Mouse (Mus musculus) MEL (cell line): ENCODE results near the gene Sycp2l. TPM values are rescaled to one million over a fixed set of nuclear protein-coding genes. Genes with fewer than 3 reads are reported as not detected.

Experiments used
- DNase-seq: peaks from one replicate; pipeline ENCODE4 v3.0.0; 2011; ENCODE audit warnings: low read depth, low spot score
- H3K27ac ChIP-seq: 2 replicates; pipeline ENCODE4 v1.5.1; 2012; ENCODE audit warnings: low read depth, mild to moderate bottlenecking, control low read depth, low read length, moderate library complexity; ENCODE audit not compliant: control insufficient read depth
- H3K27me3 ChIP-seq, 2 experiments: fragments of 150-350 bp in 1 of 2; sonication (generic) in 1 of 2; 2 replicates each; pipeline ENCODE4 v1.6.1; 2012; ENCODE audit warnings: low read length in 2 of 2, mild to moderate bottlenecking in 2 of 2, improper control_type of control experiment in 1 of 2, moderate library complexity in 1 of 2; ENCODE audit not compliant: insufficient read depth in 2 of 2, control insufficient read depth in 1 of 2
- H3K36me3 ChIP-seq, 2 experiments: 2 replicates each; pipeline ENCODE4 v1.6.1; 2012 to 2014; ENCODE audit warnings: low read length in 2 of 2, improper control_type of control experiment in 1 of 2, inconsistent platforms in 1 of 2, mild to moderate bottlenecking in 1 of 2; ENCODE audit not compliant: insufficient read depth in 2 of 2, control insufficient read depth in 1 of 2
- H3K4me1 ChIP-seq, 2 experiments: fragments of 150-350 bp in 1 of 2; sonication (generic) in 1 of 2; 2 replicates each; pipeline ENCODE4 v1.6.1; 2012; ENCODE audit warnings: low read length in 2 of 2, improper control_type of control experiment in 1 of 2, mild to moderate bottlenecking in 1 of 2; ENCODE audit not compliant: insufficient read depth in 2 of 2, control insufficient read depth in 1 of 2
- H3K4me3 ChIP-seq, 2 experiments: fragments of 150-350 bp in 1 of 2; sonication (generic) in 1 of 2; 2 replicates each; pipeline ENCODE4 v1.5.1; 2012; ENCODE audit warnings: low read depth in 2 of 2, low read length in 2 of 2, mild to moderate bottlenecking in 2 of 2, moderate library complexity in 2 of 2, control low read depth in 1 of 2, improper control_type of control experiment in 1 of 2; ENCODE audit not compliant: control insufficient read depth in 1 of 2, insufficient read depth in 1 of 2
- H3K79me2 ChIP-seq: 2 replicates; pipeline ENCODE4 v1.6.1; 2012; ENCODE audit warnings: mild to moderate bottlenecking, low read length, moderate library complexity; ENCODE audit not compliant: control insufficient read depth, poor library complexity, insufficient read depth
- H3K9ac ChIP-seq: 2 replicates; pipeline ENCODE4 v1.6.1; 2012; ENCODE audit warnings: low read depth, mild to moderate bottlenecking, control low read depth, low read length, moderate library complexity; ENCODE audit not compliant: control insufficient read depth, poor library complexity, severe bottlenecking
- H3K9me3 ChIP-seq: fragments of 150-350 bp; sonication (generic); replicated peaks from 2 replicates; pipeline ENCODE4 v1.6.1; 2012; ENCODE audit warnings: mild to moderate bottlenecking, low read length, improper control_type of control experiment, moderate library complexity; ENCODE audit not compliant: insufficient read depth
- BHLHE40 ChIP-seq: IDR thresholded peaks from 2 replicates; pipeline ENCODE4 v1.6.1; 2012; ENCODE audit warnings: low read depth, mild to moderate bottlenecking, inconsistent platforms, low read length, improper control_type of control experiment, borderline replicate concordance
- CHD1 ChIP-seq: IDR thresholded peaks from 2 replicates; pipeline ENCODE4 v1.6.1; 2012; ENCODE audit warnings: low read depth, mild to moderate bottlenecking, inconsistent platforms, low read length, improper control_type of control experiment
- E2F4 ChIP-seq: IDR thresholded peaks from 2 replicates; pipeline ENCODE4 v1.6.1; 2011; ENCODE audit warnings: low read depth, low read length, improper control_type of control experiment, borderline replicate concordance
- EP300 ChIP-seq, 2 experiments: IDR thresholded peaks; 2 replicates each; pipeline ENCODE4 v1.6.1; 2011; ENCODE audit warnings: improper control_type of control experiment in 2 of 2, low read length in 2 of 2, low read depth in 1 of 2, mild to moderate bottlenecking in 1 of 2
- ETS1 ChIP-seq: IDR thresholded peaks from 2 replicates; pipeline ENCODE4 v1.6.1; 2012; ENCODE audit warnings: low read depth, mild to moderate bottlenecking, inconsistent platforms, low read length, improper control_type of control experiment, moderate library complexity
- GABPA ChIP-seq: IDR thresholded peaks from 2 replicates; pipeline ENCODE4 v1.6.1; 2012; ENCODE audit warnings: low read depth, mild to moderate bottlenecking, inconsistent platforms, low read length, improper control_type of control experiment, moderate library complexity
- GATA1 ChIP-seq: IDR thresholded peaks from 2 replicates; pipeline ENCODE4 v1.6.1; 2011; ENCODE audit warnings: low read depth, low read length, improper control_type of control experiment
- MAFK ChIP-seq: IDR thresholded peaks from 2 replicates; pipeline ENCODE4 v1.6.1; 2011; ENCODE audit warnings: low read depth, mild to moderate bottlenecking, low read length, improper control_type of control experiment, borderline replicate concordance
- MAZ ChIP-seq: IDR thresholded peaks from 2 replicates; pipeline ENCODE4 v1.6.1; 2012; ENCODE audit warnings: low read depth, mild to moderate bottlenecking, inconsistent platforms, low read length, improper control_type of control experiment
- MXI1 ChIP-seq: IDR thresholded peaks from 2 replicates; pipeline ENCODE4 v1.6.1; 2011; ENCODE audit warnings: mild to moderate bottlenecking, low read depth, low read length, improper control_type of control experiment
- MYB ChIP-seq: IDR thresholded peaks from 2 replicates; pipeline ENCODE4 v1.6.1; 2011; ENCODE audit warnings: mild to moderate bottlenecking, low read depth, low read length, improper control_type of control experiment
- NELFE ChIP-seq: IDR thresholded peaks from 2 replicates; pipeline ENCODE4 v1.6.1; 2011; ENCODE audit warnings: low read depth, low read length, improper control_type of control experiment
- POLR2A ChIP-seq, 2 experiments: IDR thresholded peaks; 2 replicates each; pipeline ENCODE4 v1.6.1; 2011 to 2012; ENCODE audit warnings: low read length in 2 of 2, mild to moderate bottlenecking in 2 of 2, control low read depth in 1 of 2, improper control_type of control experiment in 1 of 2, low read depth in 1 of 2, moderate library complexity in 1 of 2; ENCODE audit not compliant: control insufficient read depth in 1 of 2, insufficient read depth in 1 of 2, poor library complexity in 1 of 2
- POLR2AphosphoS2 ChIP-seq: IDR thresholded peaks from 2 replicates; pipeline ENCODE4 v1.6.1; 2011; ENCODE audit warnings: low read length, improper control_type of control experiment
- RAD21 ChIP-seq: IDR thresholded peaks from 2 replicates; pipeline ENCODE4 v1.6.1; 2011; ENCODE audit warnings: mild to moderate bottlenecking, low read depth, low read length, improper control_type of control experiment
- RCOR1 ChIP-seq: IDR thresholded peaks from 2 replicates; pipeline ENCODE4 v1.6.1; 2012; ENCODE audit warnings: low read depth, mild to moderate bottlenecking, inconsistent platforms, low read length, improper control_type of control experiment
- SMC3 ChIP-seq: IDR thresholded peaks from 2 replicates; pipeline ENCODE4 v1.6.1; 2011; ENCODE audit warnings: low read depth, low read length, improper control_type of control experiment
- TAL1 ChIP-seq: IDR thresholded peaks from 2 replicates; pipeline ENCODE4 v1.6.1; 2012; ENCODE audit warnings: mild to moderate bottlenecking, inconsistent platforms, low read length, moderate library complexity, mixed read lengths
- TBP ChIP-seq: IDR thresholded peaks from 2 replicates; pipeline ENCODE4 v1.8.0; 2011; ENCODE audit warnings: low read depth, low read length, improper control_type of control experiment
- TCF12 ChIP-seq: IDR thresholded peaks from 2 replicates; pipeline ENCODE4 v1.6.1; 2014; ENCODE audit warnings: low read depth, mild to moderate bottlenecking, inconsistent platforms, low read length, improper control_type of control experiment, moderate library complexity
- USF2 ChIP-seq, 2 experiments: IDR thresholded peaks; 2 replicates each; pipeline ENCODE4 v1.6.1; 2011 to 2012; ENCODE audit warnings: improper control_type of control experiment in 2 of 2, low read length in 2 of 2, borderline replicate concordance in 1 of 2, inconsistent platforms in 1 of 2, low read depth in 1 of 2, mild to moderate bottlenecking in 1 of 2; ENCODE audit not compliant: insufficient read depth in 1 of 2
- ZMIZ1 ChIP-seq: IDR thresholded peaks from 2 replicates; pipeline ENCODE4 v1.6.1; 2012; ENCODE audit warnings: low read depth, mild to moderate bottlenecking, inconsistent platforms, low read length, improper control_type of control experiment, moderate library complexity
- ZNF384 ChIP-seq: IDR thresholded peaks from 2 replicates; pipeline ENCODE4 v1.6.1; 2012; ENCODE audit warnings: low read depth, mild to moderate bottlenecking, inconsistent platforms, low read length, improper control_type of control experiment
- polyA plus RNA-seq, 2 experiments: library from polyadenylated mRNA; stranded (reverse) in 1 of 2; unstranded in 1 of 2; fragments of >175 nt in 1 of 2; fragments of >200 nt in 1 of 2; gene quantifications; 2 replicates each; pipeline versions ENCODE4 v1.2.1 to v1.2.4; 2012; ENCODE audit warnings: low replicate concordance in 2 of 2, low read depth in 1 of 2; ENCODE audit not compliant: insufficient read length in 2 of 2, insufficient read depth in 1 of 2, missing spikeins in 1 of 2
- total RNA-seq: library from RNA; depleted of rRNA; stranded (reverse); fragments of 300-350 nt; gene quantifications from 2 replicates; pipeline ENCODE4 v1.2.3, GENCODE M21; 2012

Gene Sycp2l
- total and polyA plus RNA-seq, 3 experiments, result not detected

- no peak for DNase-seq
- peaks cover 0 to 3% of the 10 kb centered on the region in 2 experiments; a peak in 1 of 4 replicates for H3K36me3 ChIP-seq
- H3K79me2 ChIP-seq, result no peaks in the 10 kb centered on the region
- no peaks in the 10 kb centered on the region for H3K9me3 ChIP-seq
- TF ChIP-seq CHD1 (no peak), ZMIZ1 (no peak), EP300 (IDR thresholded peaks at IDR 0.05; ENCODE audit: low read depth in 1 of 2, low read length in 2 of 2) (no peak), RCOR1 (no peak), ZNF384 (no peak), MAZ (no peak), TBP (no peak), GATA1 (no peak)
- no peak overlapping the region for H3K27ac ChIP-seq
- H3K27me3 ChIP-seq, result no peaks in the 10 kb centered on the region
- H3K9ac ChIP-seq, result no peak overlapping the region
- H3K4me1 ChIP-seq, result peaks cover 0 to 13% of the 10 kb centered on the region in 2 experiments; a peak in 1 of 4 replicates
- no peak overlapping the region for H3K4me3 ChIP-seq
Measured at GRCm38 (mm10) chr13:41100031-41100430, 14.1 kb upstream of the Sycp2l start.

DNA sequence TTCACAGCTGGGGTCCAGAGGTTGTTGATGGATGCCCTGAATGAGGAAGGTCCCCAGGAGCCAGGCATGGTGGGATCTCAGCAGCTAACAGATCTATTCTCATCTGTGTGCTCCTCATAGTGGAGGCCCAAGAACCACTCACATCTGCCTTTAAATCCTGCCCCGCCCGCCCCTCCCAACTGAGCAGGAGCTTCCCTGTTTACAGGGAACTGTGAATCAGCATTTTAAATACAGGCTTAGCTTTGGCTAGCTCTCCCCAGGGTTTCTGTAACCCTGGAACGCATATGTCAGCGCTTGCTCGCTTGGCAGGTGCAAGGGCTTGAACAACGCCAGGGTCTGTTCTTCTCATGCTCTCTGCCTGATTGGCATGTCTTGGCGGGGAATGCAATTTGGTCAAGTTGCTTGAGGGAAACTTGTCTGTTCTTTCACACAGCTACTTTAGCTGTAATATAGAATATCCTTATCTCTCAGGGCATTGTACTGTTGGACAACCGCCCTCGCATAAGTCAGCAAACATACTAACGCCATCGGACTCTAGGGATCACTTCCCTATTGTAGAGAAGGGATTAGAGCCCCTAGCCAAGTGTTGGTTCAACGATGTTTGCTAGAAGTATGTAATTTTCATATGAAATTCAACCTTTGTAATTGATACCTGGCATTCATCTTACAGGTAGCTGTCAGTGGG, 10.1 kb upstream of the Sycp2l start:
- 0 out of 4 replicates have a peak overlapping the region, but pooled peaks of 1 of the 2 experiments have one; percentile 22 for H3K4me3 ChIP-seq
- H3K27ac ChIP-seq, result peak overlapping the region; percentile 1; the same call in 1 of the 2 replicates
- TF ChIP-seq TAL1 (no peak), POLR2AphosphoS2 (no peak), USF2 (IDR thresholded peaks at IDR 0.05; ENCODE audit: borderline replicate concordance in 1 of 2, insufficient read depth in 1 of 2, low read depth in 1 of 2, low read length in 2 of 2) (no peak), POLR2A (IDR thresholded peaks at IDR 0.05; ENCODE audit: control insufficient read depth in 1 of 2, insufficient read depth in 1 of 2, low read depth in 1 of 2, low read length in 2 of 2, poor library complexity in 1 of 2) (no peak)
- DNase-seq, result peak; percentile 58
- H3K9ac ChIP-seq, result no peak overlapping the region
- H3K79me2 ChIP-seq, result no peaks in the 10 kb centered on the region
- H3K9me3 ChIP-seq, result no peaks in the 10 kb centered on the region
- peaks cover 0 to 2% of the 10 kb centered on the region in 2 experiments; a peak in 1 of 4 replicates for H3K27me3 ChIP-seq
- peaks cover 0 to 3% of the 10 kb centered on the region in 2 experiments; a peak in 1 of 4 replicates for H3K36me3 ChIP-seq
- 0 out of 4 replicates have a peak, but pooled peaks cover 0 to 6% of the 10 kb centered on the region in 2 experiments for H3K4me1 ChIP-seq

GRCm38 (mm10) chr13:41105541-41105940, 8.6 kb upstream of the Sycp2l start:
- Histone ChIP-seq H3K27ac (no peak overlapping the region), H3K9ac (no peak overlapping the region), H3K79me2 (no peaks in the 10 kb centered on the region)
- no peak for TF ChIP-seq MYB
- TF ChIP-seq ZMIZ1, result no peak
- no peak for TF ChIP-seq MAFK
- no peak for TF ChIP-seq CHD1
- no peak for TF ChIP-seq MXI1
- TF ChIP-seq GABPA, result no peak
- no peak for TF ChIP-seq RCOR1
- TF ChIP-seq TCF12, result no peak
- no peak for TF ChIP-seq SMC3
- TF ChIP-seq NELFE, result no peak
- no peak for TF ChIP-seq EP300 (IDR thresholded peaks at IDR 0.05; ENCODE audit: low read depth in 1 of 2, low read length in 2 of 2)
- TF ChIP-seq ETS1, result no peak
- no peak for TF ChIP-seq GATA1
- TF ChIP-seq USF2 (IDR thresholded peaks at IDR 0.05; ENCODE audit: borderline replicate concordance in 1 of 2, insufficient read depth in 1 of 2, low read depth in 1 of 2, low read length in 2 of 2), result no peak
- TF ChIP-seq E2F4, result no peak
- no peak for TF ChIP-seq TBP
- TF ChIP-seq BHLHE40, result no peak
- TF ChIP-seq POLR2A (IDR thresholded peaks at IDR 0.05; ENCODE audit: control insufficient read depth in 1 of 2, insufficient read depth in 1 of 2, low read depth in 1 of 2, low read length in 2 of 2, poor library complexity in 1 of 2), result no peak
- TF ChIP-seq RAD21, result no peak
- TF ChIP-seq MAZ, result no peak
- TF ChIP-seq, all 39 proteins: peak for 0
- H3K4me1 ChIP-seq, result 0 out of 4 replicates have a peak, but pooled peaks cover 0 to 6% of the 10 kb centered on the region in 2 experiments
- no peak overlapping the region for H3K4me3 ChIP-seq
- H3K27me3 ChIP-seq, result peaks cover under 1 to 4% of the 10 kb centered on the region in 2 experiments; a peak in 2 of 4 replicates
- peaks cover 0 to 3% of the 10 kb centered on the region in 2 experiments; a peak in 1 of 4 replicates for H3K36me3 ChIP-seq
- no peak for DNase-seq
- no peaks in the 10 kb centered on the region for H3K9me3 ChIP-seq
